Mouse (Mus musculus): ENCODE data around the gene Kdelr2. TPM values are rescaled to one million over a fixed set of nuclear protein-coding genes. Genes with fewer than 3 reads are reported as not detected.

Gene Kdelr2
- polyA plus RNA-seq, 1 experiment from 2014 or later, result 384 TPM

DNA sequence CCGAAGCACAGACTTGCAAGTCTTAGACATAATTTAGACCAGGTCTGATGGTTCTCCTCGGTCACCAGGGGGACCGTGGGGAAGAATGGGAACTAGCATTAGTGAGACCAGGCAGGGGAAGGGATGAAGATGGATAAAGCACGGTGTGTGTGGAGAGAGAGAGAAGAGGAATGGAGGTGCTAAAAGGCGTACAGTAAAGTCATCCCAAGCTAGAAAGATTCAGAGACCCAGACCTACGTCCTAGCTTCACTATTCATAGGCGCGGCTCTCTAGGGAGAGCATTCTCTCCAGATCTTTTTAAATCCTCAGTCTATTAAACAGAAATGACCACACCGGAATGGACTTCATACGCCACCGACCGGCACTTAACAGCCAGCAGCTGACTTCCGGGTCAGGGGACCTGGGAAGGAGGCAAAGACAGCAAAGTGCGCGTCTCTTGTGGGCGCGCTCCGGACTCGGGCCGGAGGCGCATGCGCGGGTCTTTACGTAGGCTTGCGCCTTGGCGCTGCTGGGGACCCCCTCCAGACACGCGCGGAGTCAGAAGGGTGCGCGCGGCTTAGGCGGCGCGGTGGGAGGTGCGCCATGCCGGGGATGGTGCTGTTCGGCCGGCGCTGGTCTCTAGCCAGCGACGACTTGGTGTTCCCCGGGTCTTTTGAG, 60.6 kb downstream of the Kdelr2 start, which contains the start of gene Daglb:
Gene Daglb (plus strand): TSS at position 485 of the 657 bp plus-strand sequence.
- Histone ChIP-seq H3K36me3 (no peaks in the 10 kb centered on the region), H3K27me3 (replicated peaks) (no peaks in the 10 kb centered on the region), H3K27ac (peak within 1 kb of the TSS; percentile 17; the same call in 1 of the 2 replicates), H3K4me3 (replicated peaks) (peak within 1 kb of the TSS; percentile 78), H3K4me2 (peak within 1 kb of the TSS; percentile 94), H3K4me1 (peaks cover 5% of the 10 kb centered on the region; the same call in 1 of the 2 replicates), H3K9me3 (no peaks in the 10 kb centered on the region), H3K9ac (peak within 1 kb of the TSS; percentile 66)
- 3% methylated on average over 43 of the region's 43 CpGs for WGBS
- peak; percentile 94 for ATAC-seq (ENCODE audit: insufficient read depth, low FRiP score, low read depth)

DNA sequence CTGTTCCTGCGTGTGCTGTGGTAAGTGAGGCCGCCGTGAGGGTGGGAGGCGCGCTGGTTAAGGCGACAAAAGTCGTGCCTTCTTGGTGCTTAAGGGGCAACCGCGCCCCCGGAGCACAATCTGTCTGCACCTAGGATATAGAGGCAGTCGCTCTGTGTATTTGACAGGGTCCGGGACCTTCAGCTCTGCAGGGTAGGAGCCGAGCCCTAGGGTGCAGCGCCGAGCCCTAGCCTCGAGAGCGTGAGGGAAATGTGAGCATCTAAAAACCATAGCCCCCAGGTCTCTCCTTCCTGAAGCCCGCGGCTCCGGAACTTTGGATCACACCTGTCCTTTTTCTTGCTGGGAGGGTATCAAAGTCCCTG, 61.1 kb downstream of the Kdelr2 start:
- Histone ChIP-seq H3K27ac (peak overlapping the region; percentile 16; the same call in 1 of the 2 replicates), H3K9me3 (no peaks in the 10 kb centered on the region), H3K9ac (peak overlapping the region; percentile 66), H3K4me2 (peak overlapping the region; percentile 94), H3K27me3 (replicated peaks) (no peaks in the 10 kb centered on the region), H3K36me3 (no peaks in the 10 kb centered on the region), H3K4me1 (peaks cover 5% of the 10 kb centered on the region; the same call in 1 of the 2 replicates), H3K4me3 (replicated peaks) (peak overlapping the region; percentile 78)
- WGBS, result under 1% methylated on average over 20 of the region's 20 CpGs
- peak; percentile 47 for ATAC-seq (ENCODE audit: insufficient read depth, low FRiP score, low read depth)

DNA sequence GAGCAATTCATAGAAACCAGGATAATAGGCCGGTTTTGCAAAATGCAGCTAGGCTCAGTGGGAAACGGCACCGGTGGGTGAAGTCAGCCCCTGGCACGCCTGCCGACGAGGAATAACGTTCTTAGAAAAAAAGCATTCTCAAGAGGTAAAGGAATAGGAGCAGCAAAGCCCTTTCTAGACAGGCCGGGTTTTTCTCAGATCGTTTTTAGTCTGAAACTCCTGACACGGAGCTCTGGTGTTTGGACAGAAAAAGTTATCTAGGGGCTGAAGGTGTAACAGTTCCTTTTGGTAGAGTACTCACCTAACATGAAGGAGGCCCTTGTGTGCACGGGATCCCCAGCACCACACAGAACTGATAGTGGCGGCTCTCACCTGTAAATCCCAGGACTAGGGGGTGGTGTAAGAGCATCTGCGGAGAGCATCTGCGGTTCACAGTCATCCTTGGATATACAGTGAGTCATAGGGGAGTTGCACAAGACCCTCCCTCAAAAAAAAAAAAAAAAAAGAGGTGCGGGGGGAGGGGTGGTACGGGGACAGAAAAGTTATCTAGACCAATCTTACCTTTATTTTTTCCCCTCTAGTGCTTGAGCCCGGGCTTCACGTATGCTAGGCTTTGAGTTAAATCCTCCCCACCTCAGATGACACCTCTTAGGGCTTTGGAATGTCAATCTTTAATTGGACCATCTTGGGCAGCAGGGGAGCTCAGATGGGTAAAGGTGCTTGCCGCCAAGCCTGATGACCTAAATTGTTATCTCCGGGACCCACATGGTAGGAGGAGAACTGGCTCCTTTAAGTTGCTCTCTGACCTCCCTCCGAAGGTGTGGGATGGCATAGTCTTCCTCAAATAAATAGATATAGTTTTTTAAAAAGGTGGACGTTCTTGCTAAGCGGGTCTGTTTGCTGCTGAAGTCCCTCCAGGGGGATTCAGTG, 61.8 kb downstream of the Kdelr2 start:
- Histone ChIP-seq H3K36me3 (no peaks in the 10 kb centered on the region), H3K9ac (peak overlapping the region; percentile 66), H3K27me3 (replicated peaks) (no peaks in the 10 kb centered on the region), H3K4me1 (peaks cover 5% of the 10 kb centered on the region; the same call in 1 of the 2 replicates), H3K27ac (no peak overlapping the region), H3K4me2 (peak overlapping the region; percentile 94), H3K4me3 (replicated peaks) (peak overlapping the region; percentile 78), H3K9me3 (no peaks in the 10 kb centered on the region)
- ATAC-seq (ENCODE audit: insufficient read depth, low FRiP score, low read depth), result no peak
- 29% methylated on average over 23 of the region's 23 CpGs for WGBS

- Histone ChIP-seq H3K4me3 (replicated peaks) (no peak overlapping the region), H3K27ac (no peak overlapping the region), H3K9ac (no peak overlapping the region), H3K9me3 (no peaks in the 10 kb centered on the region), H3K27me3 (replicated peaks) (no peaks in the 10 kb centered on the region), H3K36me3 (no peaks in the 10 kb centered on the region), H3K4me2 (no peak overlapping the region), H3K4me1 (peaks cover 5% of the 10 kb centered on the region; the same call in 1 of the 2 replicates)
- 88% methylated on average over 23 of the region's 23 CpGs for WGBS
- ATAC-seq (ENCODE audit: insufficient read depth, low FRiP score, low read depth), result no peak
Observed at GRCm38 (mm10) chr5:143466891-143467669, 63.4 kb downstream of the Kdelr2 start.

GRCm38 (mm10) chr5:143467931-143468330, 64.3 kb downstream of the Kdelr2 start:
- Histone ChIP-seq H3K27ac (no peak overlapping the region), H3K36me3 (no peaks in the 10 kb centered on the region), H3K4me3 (replicated peaks) (no peak overlapping the region), H3K9ac (no peak overlapping the region), H3K4me2 (no peak overlapping the region), H3K4me1 (peaks cover 5% of the 10 kb centered on the region; the same call in 1 of the 2 replicates), H3K9me3 (no peaks in the 10 kb centered on the region), H3K27me3 (replicated peaks) (no peaks in the 10 kb centered on the region)
- 91% methylated on average over 6 of the region's 6 CpGs for WGBS
- ATAC-seq (ENCODE audit: insufficient read depth, low FRiP score, low read depth), result no peak

GRCm38 (mm10) chr5:143469628-143470027, 66.0 kb downstream of the Kdelr2 start:
- ATAC-seq (ENCODE audit: insufficient read depth, low FRiP score, low read depth), result no peak
- Histone ChIP-seq H3K9ac (no peak overlapping the region), H3K4me1 (peaks cover 5% of the 10 kb centered on the region; the same call in 1 of the 2 replicates), H3K4me3 (replicated peaks) (no peak overlapping the region), H3K27me3 (replicated peaks) (no peaks in the 10 kb centered on the region), H3K9me3 (no peaks in the 10 kb centered on the region), H3K27ac (no peak overlapping the region), H3K36me3 (peaks cover 3% of the 10 kb centered on the region; the same call in 1 of the 2 replicates), H3K4me2 (no peak overlapping the region)
- WGBS, result 95% methylated on average over 8 of the region's 8 CpGs

DNA sequence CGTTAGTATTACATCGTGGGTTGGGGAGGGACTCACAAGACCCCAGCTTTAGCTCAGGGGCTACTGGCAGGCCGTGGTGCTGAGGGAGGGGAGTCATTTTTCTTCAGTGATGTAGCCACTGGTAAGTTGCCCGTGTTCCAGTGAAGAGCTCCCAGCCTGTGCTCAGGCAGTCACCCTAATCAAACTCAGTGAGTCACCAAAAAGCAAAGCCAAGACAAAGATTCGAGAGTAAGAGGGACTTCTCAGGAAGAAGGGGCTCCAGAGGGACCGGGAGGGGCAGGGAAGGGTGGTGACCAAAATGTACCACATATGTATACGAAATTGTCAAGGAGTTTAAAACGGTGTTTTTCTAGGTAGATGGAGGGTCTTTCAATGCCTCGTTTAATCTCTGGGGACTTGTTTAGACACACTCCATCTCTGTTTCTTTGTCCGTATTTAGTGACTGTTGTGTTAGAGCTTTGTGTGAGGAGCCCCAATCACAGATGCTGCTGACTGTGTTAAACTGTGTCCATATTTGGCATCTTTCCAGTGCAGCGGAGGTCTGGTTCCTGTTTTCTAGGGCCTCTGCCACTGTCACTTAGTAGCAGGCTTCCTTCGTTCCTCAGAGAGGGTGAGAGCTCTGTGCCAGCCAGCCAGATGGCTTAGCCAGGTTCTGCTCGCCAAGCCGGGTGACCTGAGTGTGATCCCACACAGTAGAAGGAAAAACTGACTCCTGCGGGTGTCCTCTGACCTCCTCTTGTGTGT, 67.0 kb downstream of the Kdelr2 start:
- Histone ChIP-seq H3K4me2 (no peak overlapping the region), H3K27ac (peak overlapping the region; percentile 44; the same call in 1 of the 2 replicates), H3K4me3 (replicated peaks) (no peak overlapping the region), H3K9ac (no peak overlapping the region), H3K27me3 (replicated peaks) (no peaks in the 10 kb centered on the region), H3K36me3 (peaks cover 4% of the 10 kb centered on the region; the same call in 1 of the 2 replicates), H3K4me1 (no peaks in the 10 kb centered on the region), H3K9me3 (no peaks in the 10 kb centered on the region)
- ATAC-seq (ENCODE audit: insufficient read depth, low FRiP score, low read depth), result no peak
- WGBS, result 67% methylated on average over 15 of the region's 15 CpGs

GRCm38 (mm10) chr5:143471165-143471546, 67.5 kb downstream of the Kdelr2 start:
- 86% methylated on average over 3 of the region's 3 CpGs for WGBS
- Histone ChIP-seq H3K36me3 (peaks cover 4% of the 10 kb centered on the region; the same call in 1 of the 2 replicates), H3K9me3 (no peaks in the 10 kb centered on the region), H3K4me1 (no peaks in the 10 kb centered on the region), H3K4me3 (replicated peaks) (no peak overlapping the region), H3K27me3 (replicated peaks) (no peaks in the 10 kb centered on the region), H3K4me2 (no peak overlapping the region), H3K27ac (peak overlapping the region; percentile 44; the same call in 1 of the 2 replicates), H3K9ac (no peak overlapping the region)
- ATAC-seq (ENCODE audit: insufficient read depth, low FRiP score, low read depth), result no peak; the same call in 1 of the 2 replicates

Other genes starting within 250 kb of the Kdelr2 start
- gene Rbak, start 223.1 kb upstream of the Kdelr2 start, polyA plus RNA-seq (2015; fragmentation: Nextera tagmentation; extraction: Ambion mirVana), result 10.5 and 11.1 TPM in 2 replicates
- 0.09 TPM in 1 of 2 replicates, not detected in the other for gene Spdye4b, start 222.8 kb upstream of the Kdelr2 start, polyA plus RNA-seq (2015; fragmentation: Nextera tagmentation; extraction: Ambion mirVana)
- not detected in 2 replicates for gene Spdye4a, start 176.9 kb upstream of the Kdelr2 start, polyA plus RNA-seq (2015; fragmentation: Nextera tagmentation; extraction: Ambion mirVana)
- gene Zfp12, start 168.7 kb upstream of the Kdelr2 start, polyA plus RNA-seq (2015; fragmentation: Nextera tagmentation; extraction: Ambion mirVana), result 12.8 and 13.2 TPM in 2 replicates
- gene Zfp316, start 133.8 kb upstream of the Kdelr2 start, polyA plus RNA-seq (2015; fragmentation: Nextera tagmentation; extraction: Ambion mirVana), result 3.0 and 3.3 TPM in 2 replicates
- gene Zfp853, start 110.2 kb upstream of the Kdelr2 start, polyA plus RNA-seq (2015; fragmentation: Nextera tagmentation; extraction: Ambion mirVana), result 0.09 TPM in 2 replicates
- gene E130309D02Rik, start 88.5 kb upstream of the Kdelr2 start, polyA plus RNA-seq (2015; fragmentation: Nextera tagmentation; extraction: Ambion mirVana), result 32.6 and 34.3 TPM in 2 replicates
- gene Zdhhc4, start 74.6 kb upstream of the Kdelr2 start, polyA plus RNA-seq (2015; fragmentation: Nextera tagmentation; extraction: Ambion mirVana), result 66.5 and 70.2 TPM in 2 replicates
- 1.1 and 2.0 TPM in 2 replicates for gene Grid2ip, start 46.5 kb upstream of the Kdelr2 start, polyA plus RNA-seq (2015; fragmentation: Nextera tagmentation; extraction: Ambion mirVana)
- gene Daglb, start 60.7 kb downstream of the Kdelr2 start, polyA plus RNA-seq (2015; fragmentation: Nextera tagmentation; extraction: Ambion mirVana), result 10.4 and 11.3 TPM in 2 replicates
- 425 and 464 TPM in 2 replicates for gene Rac1, start 124.2 kb downstream of the Kdelr2 start, polyA plus RNA-seq (2015; fragmentation: Nextera tagmentation; extraction: Ambion mirVana)
- gene Cyth3, start 218.6 kb downstream of the Kdelr2 start, polyA plus RNA-seq (2015; fragmentation: Nextera tagmentation; extraction: Ambion mirVana), result 49.8 and 53.9 TPM in 2 replicates

All from stomach, embryonic 15.5 days (tissue).